Mouse (Mus musculus) CH12.LX (cell line): ENCODE data around the gene Pdlim5. TPM values are rescaled to one million over a fixed set of nuclear protein-coding genes. Genes with fewer than 3 reads are reported as not detected.

Experiments
- DNase-seq: peaks from one replicate; pipeline ENCODE4 v3.0.0-alpha.2; 2013; ENCODE audit errors: extremely low read depth
- H3K27ac ChIP-seq: 2 replicates; pipeline ENCODE4 v1.5.1; 2012; ENCODE audit warnings: low read depth, mild to moderate bottlenecking, control low read depth, moderate library complexity; ENCODE audit not compliant: insufficient read depth
- H3K27me3 ChIP-seq: replicated peaks from 2 replicates; pipeline ENCODE3; 2012; ENCODE audit warnings: inconsistent platforms
- H3K36me3 ChIP-seq, 2 experiments: replicated peaks in 1 of 2; 2 replicates each; pipeline versions ENCODE3 to v1.6.1; 2012; ENCODE audit warnings: inconsistent platforms in 1 of 2, low read length in 1 of 2, mild to moderate bottlenecking in 1 of 2, mixed read lengths in 1 of 2, moderate library complexity in 1 of 2; ENCODE audit not compliant: control insufficient read depth in 1 of 2, insufficient read depth in 1 of 2
- H3K4me1 ChIP-seq, 2 experiments: 2 replicates each; pipeline ENCODE4 v1.6.1; 2012; ENCODE audit warnings: inconsistent platforms in 1 of 2, moderate library complexity in 1 of 2; ENCODE audit not compliant: insufficient read depth in 2 of 2, control insufficient read depth in 1 of 2
- H3K4me2 ChIP-seq: 2 replicates; pipeline ENCODE4 v1.6.1; 2012; ENCODE audit warnings: low read depth, mild to moderate bottlenecking, control low read depth; ENCODE audit not compliant: poor library complexity, insufficient read depth, severe bottlenecking
- H3K4me3 ChIP-seq, 3 experiments: fragments of 150-350 bp in 1 of 3; sonication (generic) in 1 of 3; replicated peaks in 1 of 3; 2 replicates each; pipeline versions ENCODE3 to v1.5.1; 2011 to 2012; ENCODE audit warnings: low read depth in 2 of 3, low read length in 2 of 3, mild to moderate bottlenecking in 2 of 3, moderate library complexity in 2 of 3, control low read depth in 1 of 3, improper control_type of control experiment in 1 of 3, inconsistent platforms in 1 of 3, mixed read lengths in 1 of 3; ENCODE audit not compliant: poor library complexity in 1 of 3
- H3K79me2 ChIP-seq: replicated peaks from 2 replicates; pipeline ENCODE4 v1.6.1; 2012; ENCODE audit warnings: mild to moderate bottlenecking, moderate library complexity; ENCODE audit not compliant: control insufficient read depth, poor library complexity, insufficient read depth, severe bottlenecking; ENCODE audit errors: extremely low read depth
- H3K9ac ChIP-seq: 2 replicates; pipeline ENCODE4 v1.6.1; 2012; ENCODE audit warnings: low read depth, mild to moderate bottlenecking, control low read depth, moderate library complexity; ENCODE audit not compliant: insufficient read depth
- H3K9me3 ChIP-seq: replicated peaks from 2 replicates; pipeline ENCODE3; 2012; ENCODE audit warnings: low read length, inconsistent platforms, mixed read lengths
- CTCF ChIP-seq, 2 experiments: IDR thresholded peaks in 1 of 2; conservative IDR thresholded peaks in 1 of 2; 2 replicates each; pipeline ENCODE4 v1.5.1; 2011 to 2012; ENCODE audit warnings: low read depth in 2 of 2, low read length in 2 of 2, improper control_type of control experiment in 1 of 2, inconsistent platforms in 1 of 2, mild to moderate bottlenecking in 1 of 2, moderate library complexity in 1 of 2
- E2F4 ChIP-seq: IDR thresholded peaks from 2 replicates; pipeline ENCODE4 v1.6.1; 2011; ENCODE audit warnings: low read depth, low read length, improper control_type of control experiment; ENCODE audit not compliant: insufficient replicate concordance
- GABPA ChIP-seq: IDR thresholded peaks from 2 replicates; pipeline ENCODE4 v1.6.1; 2012; ENCODE audit warnings: low read depth, low read length, improper control_type of control experiment, inconsistent platforms; ENCODE audit not compliant: insufficient replicate concordance
- JUND ChIP-seq: conservative IDR thresholded peaks from 2 replicates; pipeline ENCODE4 v1.6.1; 2011; ENCODE audit warnings: low read depth, low read length, improper control_type of control experiment
- MAFK ChIP-seq: IDR thresholded peaks from 2 replicates; pipeline ENCODE4 v1.6.1; 2011; ENCODE audit warnings: low read length, improper control_type of control experiment; ENCODE audit not compliant: insufficient replicate concordance
- MAX ChIP-seq: IDR thresholded peaks from 2 replicates; pipeline ENCODE4 v1.6.1; 2011; ENCODE audit warnings: low read length, improper control_type of control experiment
- MAZ ChIP-seq: IDR thresholded peaks from 2 replicates; pipeline ENCODE4 v1.6.1; 2012; ENCODE audit warnings: low read depth, mild to moderate bottlenecking, inconsistent platforms, low read length, improper control_type of control experiment, moderate library complexity
- MXI1 ChIP-seq: IDR thresholded peaks from 2 replicates; pipeline ENCODE4 v1.6.1; 2011; ENCODE audit warnings: mild to moderate bottlenecking, low read depth, low read length, improper control_type of control experiment
- MYC ChIP-seq: IDR thresholded peaks from 2 replicates; pipeline ENCODE4 v1.6.1; 2011; ENCODE audit warnings: low read depth, mild to moderate bottlenecking, improper control_type of control experiment, low read length
- NELFE ChIP-seq: IDR thresholded peaks from 2 replicates; pipeline ENCODE4 v1.6.1; 2011; ENCODE audit warnings: low read depth, low read length, improper control_type of control experiment
- NRF1 ChIP-seq: IDR thresholded peaks from 2 replicates; pipeline ENCODE4 v1.6.1; 2014; ENCODE audit warnings: low read depth, mild to moderate bottlenecking, inconsistent platforms, low read length, improper control_type of control experiment, moderate library complexity
- POLR2A ChIP-seq: IDR thresholded peaks from 2 replicates; pipeline ENCODE4 v1.6.1; 2011; ENCODE audit warnings: low read depth, mild to moderate bottlenecking, improper control_type of control experiment, low read length
- POLR2AphosphoS2 ChIP-seq: IDR thresholded peaks from 2 replicates; pipeline ENCODE4 v1.6.1; 2011; ENCODE audit warnings: low read depth, low read length, improper control_type of control experiment
- RCOR1 ChIP-seq: conservative IDR thresholded peaks from 2 replicates; pipeline ENCODE4 v1.6.1; 2012; ENCODE audit warnings: low read depth, mild to moderate bottlenecking, inconsistent platforms, low read length, improper control_type of control experiment
- SMC3 ChIP-seq: IDR thresholded peaks from 2 replicates; pipeline ENCODE4 v1.6.1; 2011; ENCODE audit warnings: low read depth, low read length, improper control_type of control experiment
- TBP ChIP-seq: conservative IDR thresholded peaks from 2 replicates; pipeline ENCODE4 v1.6.1; 2011; ENCODE audit warnings: low read depth, low read length, improper control_type of control experiment
- UBTF ChIP-seq: IDR thresholded peaks from 2 replicates; pipeline ENCODE4 v1.6.1; 2012; ENCODE audit warnings: low read depth, mild to moderate bottlenecking, inconsistent platforms, low read length, improper control_type of control experiment, moderate library complexity
- ZKSCAN1 ChIP-seq: IDR thresholded peaks from 2 replicates; pipeline ENCODE4 v1.6.1; 2012; ENCODE audit warnings: low read depth, inconsistent platforms, low read length, improper control_type of control experiment, borderline replicate concordance
- dilution Hi-C: fragments of 300-500 bp; cut with MboI; formaldehyde crosslinking; loops from 2 replicates; pipeline ENCODE4 v1.14.3; 2020; ENCODE audit warnings: low sequenced_read_pairs; ENCODE audit not compliant: extremely low pct_unique_long_range_greater_than_20kb, extremely low pct_ligation_motif_present
- in situ Hi-C: fragments of 300-500 bp; cut with MboI; formaldehyde crosslinking; loops from 3 replicates; pipeline ENCODE4 v1.14.3; 2019; ENCODE audit warnings: low sequenced_read_pairs, low pct_ligation_motif_present, low pct_unique_long_range_greater_than_20kb, mixed read lengths
- polyA plus RNA-seq: library from polyadenylated mRNA; unstranded; fragments of >175 nt; gene quantifications from 2 replicates; pipeline ENCODE4 v1.2.1, GENCODE M21; 2012; ENCODE audit warnings: low read depth; ENCODE audit not compliant: insufficient read length
- total RNA-seq, 2 experiments: library from RNA; depleted of rRNA; stranded (reverse); fragments of 300-350 nt in 1 of 2; fragments of >200 nt in 1 of 2; gene quantifications; 2 replicates each; pipeline ENCODE4 v1.2.3; 2012 to 2014

The Pdlim5 gene
- total and polyA plus RNA-seq, 3 experiments = 22.0 to 24.6 (median 22.8) TPM

DNA sequence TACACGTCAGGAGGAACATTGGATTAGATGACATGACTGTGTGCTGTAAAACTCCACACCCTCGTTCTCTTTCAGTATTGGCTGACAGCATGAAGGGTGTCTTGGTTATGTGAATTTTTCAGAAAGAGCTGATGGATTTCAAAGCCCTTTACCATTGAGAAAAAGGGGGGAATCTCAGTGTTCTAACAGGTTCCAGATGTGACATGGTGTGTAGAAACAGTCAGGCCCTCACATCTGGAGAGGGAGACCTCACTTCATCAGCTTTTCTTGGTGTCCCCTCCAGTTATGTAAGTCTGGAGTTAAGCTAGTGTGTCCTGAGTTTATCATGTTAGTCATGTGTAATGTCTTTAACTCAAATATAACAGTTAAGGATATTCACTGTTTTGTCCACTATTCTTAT, 182.7 kb downstream of the Pdlim5 start:
- TF ChIP-seq POLR2A (no peak), SMC3 (no peak), MYC (no peak), TBP (no peak)
- no peaks in the 10 kb centered on the region for H3K79me2 ChIP-seq
- H3K27ac ChIP-seq = no peak overlapping the region
- no peaks in the 10 kb centered on the region for H3K27me3 ChIP-seq
- DNase-seq = no peak
- dilution Hi-C loops = no loop called here
- H3K9ac ChIP-seq = no peak overlapping the region
- H3K36me3 ChIP-seq = no peaks in the 10 kb centered on the region
- in situ Hi-C loops = no loop called here
- H3K9me3 ChIP-seq = no peaks in the 10 kb centered on the region
- H3K4me1 ChIP-seq = peaks cover 2 to 6% of the 10 kb centered on the region in 2 experiments; a peak in 2 of 4 replicates
- H3K4me3 ChIP-seq = no peak overlapping the region
- no peak overlapping the region for H3K4me2 ChIP-seq

GRCm38 (mm10) chr3:142212186-142212585, 183.3 kb downstream of the Pdlim5 start:
- no peak overlapping the region for H3K4me2 ChIP-seq
- in situ Hi-C loops = no loop called here
- no peaks in the 10 kb centered on the region for H3K36me3 ChIP-seq
- H3K4me1 ChIP-seq = peaks cover 2 to 5% of the 10 kb centered on the region in 2 experiments; a peak in 2 of 4 replicates
- TF ChIP-seq MAX = no peak
- no peak for TF ChIP-seq TBP
- no peak overlapping the region for H3K27ac ChIP-seq
- H3K79me2 ChIP-seq = no peaks in the 10 kb centered on the region
- no peak for DNase-seq
- no peak overlapping the region for H3K9ac ChIP-seq
- dilution Hi-C loops = no loop called here
- H3K4me3 ChIP-seq = no peak overlapping the region
- H3K9me3 ChIP-seq = no peaks in the 10 kb centered on the region
- H3K27me3 ChIP-seq = no peaks in the 10 kb centered on the region

DNA sequence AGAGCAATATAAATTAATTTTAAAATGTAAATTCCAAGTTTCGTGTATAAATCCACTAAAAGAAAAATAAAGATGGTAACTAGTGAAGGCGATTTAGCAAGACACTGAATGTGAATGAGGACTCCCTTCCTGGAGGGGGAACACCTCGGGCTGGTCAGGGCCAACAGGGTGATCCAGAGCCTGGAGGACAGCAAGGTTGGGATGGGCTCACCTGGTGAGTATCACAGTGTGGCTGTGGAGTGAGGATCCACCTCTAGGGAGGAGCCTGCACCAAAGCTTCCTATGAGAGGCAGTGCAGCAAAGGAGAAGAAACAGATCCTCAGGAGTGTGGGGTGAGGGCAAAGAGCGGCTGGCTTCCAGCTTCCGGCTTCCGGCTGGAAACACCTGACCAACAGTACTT, 185.5 kb downstream of the Pdlim5 start:
- Histone ChIP-seq H3K27ac (no peak overlapping the region), H3K36me3 (no peaks in the 10 kb centered on the region), H3K4me2 (no peak overlapping the region), H3K79me2 (no peaks in the 10 kb centered on the region), H3K9me3 (no peaks in the 10 kb centered on the region), H3K9ac (no peak overlapping the region), H3K4me1 (peaks cover 0 to 2% of the 10 kb centered on the region in 2 experiments; a peak in 1 of 4 replicates), H3K27me3 (no peaks in the 10 kb centered on the region)
- DNase-seq = no peak
- dilution Hi-C loops (no loop called here), in situ Hi-C loops (no loop called here)
- TF ChIP-seq GABPA = no peak
- TF ChIP-seq POLR2AphosphoS2 = no peak
- TF ChIP-seq MAX = no peak
- no peak for TF ChIP-seq NRF1
- no peak for TF ChIP-seq UBTF
- TF ChIP-seq CTCF (conservative IDR thresholded peaks at IDR 0.05 in 1 of 2, IDR thresholded peaks at IDR 0.05 in 1 of 2; ENCODE audit: low read depth in 2 of 2, low read length in 2 of 2) = no peak
- no peak for TF ChIP-seq ZKSCAN1
- no peak for TF ChIP-seq MXI1
- TF ChIP-seq E2F4 = no peak
- no peak for TF ChIP-seq MYC
- no peak for TF ChIP-seq RCOR1
- TF ChIP-seq JUND = no peak
- TF ChIP-seq MAFK = no peak
- TF ChIP-seq MAZ = no peak
- no peak for TF ChIP-seq NELFE
- TF ChIP-seq, all 38 proteins: peak for 0
- no peak overlapping the region for H3K4me3 ChIP-seq
